Mouse (Mus musculus): Measurements from ENCODE around the gene Ccdc80.

DNA sequence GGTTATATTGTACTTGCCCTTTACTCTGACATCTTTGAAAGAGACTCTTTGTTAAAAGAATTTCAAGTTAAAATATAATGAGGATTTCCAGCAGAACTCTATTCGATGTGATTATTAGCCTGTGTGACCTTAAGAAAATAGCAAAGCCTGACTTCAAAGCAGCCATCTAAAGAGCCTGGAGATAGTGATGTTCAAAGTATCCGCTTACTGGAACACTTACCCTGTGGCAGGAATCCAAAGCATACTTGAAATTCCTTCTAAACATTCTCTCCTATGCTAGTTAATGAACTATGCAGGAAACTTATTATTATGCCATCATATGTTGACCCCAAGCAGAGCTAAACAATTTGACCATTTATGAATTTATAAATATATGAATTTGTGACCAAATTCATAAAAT is 13.9 kb upstream of the Ccdc80 start:
- no peak for TF ChIP-seq GATA2 (IDR thresholded peaks at IDR 0.05; ENCODE audit: borderline replicate concordance, low read depth, low read length)
- TF ChIP-seq CTCF (IDR thresholded peaks at IDR 0.05; ENCODE audit: low read depth, low read length), result no peak
- no peak for TF ChIP-seq GATA1 (IDR thresholded peaks at IDR 0.05; ENCODE audit: borderline replicate concordance, low read length)
- TF ChIP-seq TAL1 (conservative IDR thresholded peaks at IDR 0.05; ENCODE audit: low read depth, low read length), result no peak

Data from G1E (cell line).